Comparison of ENCODE assay signal across 8 mouse cellular contexts in the genomic region with DNA sequence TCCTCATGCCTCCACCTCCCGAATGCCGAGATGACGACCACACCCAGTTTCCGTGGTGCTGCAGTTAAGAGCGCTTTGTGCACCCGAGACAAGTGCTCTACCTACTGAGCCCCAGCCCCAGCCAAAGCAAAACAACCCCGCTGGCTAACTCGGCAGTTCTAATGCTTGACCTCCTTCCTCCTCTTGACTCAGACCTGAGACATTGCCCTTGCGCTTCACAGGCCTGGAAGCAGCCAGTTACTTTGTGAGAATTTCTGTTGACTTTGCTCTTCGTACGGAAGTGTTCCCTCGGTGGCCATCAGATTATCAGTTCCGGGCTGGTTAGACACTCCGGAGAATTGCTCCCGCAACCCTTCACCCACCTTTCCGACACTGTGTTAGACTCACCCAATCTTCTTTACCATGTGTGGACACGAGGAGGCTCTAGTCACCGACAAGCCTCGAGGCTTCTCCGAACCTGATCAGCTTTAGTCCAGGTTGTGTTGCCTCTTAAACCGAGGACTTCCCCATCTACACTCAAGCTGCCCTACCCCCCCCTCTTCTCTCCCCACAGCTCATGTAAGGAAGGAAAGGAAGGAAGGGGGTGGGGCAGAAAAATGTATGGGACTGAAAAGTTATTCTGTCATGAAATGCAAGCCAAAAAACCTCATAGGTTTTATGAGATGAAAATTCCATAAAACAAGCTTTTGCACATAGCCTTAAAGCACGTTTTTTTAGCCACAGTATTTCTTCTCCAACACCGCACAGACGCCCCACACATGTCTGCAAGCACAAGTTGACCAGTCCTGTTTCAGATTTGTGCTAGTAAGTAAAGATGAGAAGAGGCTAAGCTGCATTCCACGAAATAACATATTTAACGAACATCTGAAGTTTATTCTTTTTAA. TPM values are rescaled to one million over a fixed set of nuclear protein-coding genes. Genes with fewer than 3 reads are reported as not detected.
DNase-seq lines count a peak whose midpoint lies in the region; TF ChIP-seq lines count a peak whose summit lies in the region.

No protein-coding gene starts in this region.

- TF ChIP-seq POLR2A in embryonic fibroblast, embryonic 13.5 days (IDR thresholded peaks at IDR 0.05; ENCODE audit: low read depth, low read length) = peak; percentile 32; the same call in 1 of the 2 replicates

- H3K27me3 ChIP-seq in limb, embryonic 10.5 days (ENCODE audit: low read depth, poor library complexity, severe bottlenecking) = no peaks in the 10 kb centered on the region

- H3K36me3 ChIP-seq in limb, embryonic 10.5 days = peaks cover 17% of the 10 kb centered on the region

- H3K9me3 ChIP-seq in limb, embryonic 10.5 days (replicated peaks) = no peaks in the 10 kb centered on the region

- 81% methylated on average over 26 of the region's 26 CpGs for WGBS in limb, embryonic 10.5 days

- DNase-seq in layer of hippocampus, adult 2 months (ENCODE audit: low spot score in 2 of 2) = no peak
- no peak for DNase-seq in layer of hippocampus, adult 11-12 months (ENCODE audit: low spot score)
- no peak for DNase-seq in limb, embryonic 10.5 days (ENCODE audit: low spot score)
- peak; percentile 58 to 63 for DNase-seq in natural killer cell, adult 2 months (ENCODE audit: low spot score in 2 of 2)
- DNase-seq in adrenal gland, postnatal 14 days = no peak
- DNase-seq in ovary, postnatal 10 days (ENCODE audit: low spot score) = no peak
- no peak for DNase-seq in left cerebral cortex, adult 8-10 months (ENCODE audit: low spot score in 2 of 2)

- TF ChIP-seq CTCF in layer of hippocampus, adult 2 months (conservative IDR thresholded peaks at IDR 0.05) = no peak
- TF ChIP-seq CTCF in embryonic fibroblast, embryonic 13.5 days (IDR thresholded peaks at IDR 0.05; ENCODE audit: borderline replicate concordance, insufficient read depth, low read length) = no peak

- H3K27ac ChIP-seq in layer of hippocampus, adult 2 months = peak overlapping the region; percentile 57; the same call in 1 of the 2 replicates
- peak overlapping the region; percentile 72 for H3K27ac ChIP-seq in embryonic fibroblast, embryonic 13.5 days (ENCODE audit: insufficient read depth, low read length)
- H3K27ac ChIP-seq in limb, embryonic 10.5 days = peak overlapping the region; percentile 78

- H3K4me1 ChIP-seq in embryonic fibroblast, embryonic 13.5 days (ENCODE audit: control insufficient read depth, insufficient read depth, low read length) = peaks cover 6% of the 10 kb centered on the region
- H3K4me1 ChIP-seq in limb, embryonic 10.5 days = peaks cover 62% of the 10 kb centered on the region

- H3K4me3 ChIP-seq in layer of hippocampus, adult 2 months = 0 out of 2 replicates have a peak overlapping the region, but pooled peaks have one; percentile 13
- H3K4me3 ChIP-seq in embryonic fibroblast, embryonic 13.5 days (ENCODE audit: insufficient read depth, low read length) = peak overlapping the region; percentile 3; the same call in 1 of the 2 replicates
- peak overlapping the region; percentile 20 for H3K4me3 ChIP-seq in limb, embryonic 10.5 days

RNA-seq across cellular contexts. Expression of a gene that starts 44.1 kb away (rescaled TPM):
- total RNA-seq in layer of hippocampus, adult 2 months (2021) = 1 to 10 TPM; 8.1 to 10.0 TPM
- polyA plus RNA-seq in embryonic fibroblast, embryonic 13.5 days (2011; ENCODE audit: insufficient read length, low read depth, missing spikeins) = 31.9 and 37.6 TPM in 2 replicates
- 13.3 and 14.2 TPM in 2 replicates for polyA plus RNA-seq in limb, embryonic 10.5 days (2016; fragmentation: Nextera tagmentation; extraction: Ambion mirVana)
- 21.6 and 29.3 TPM in 2 replicates for total RNA-seq in adrenal gland, postnatal 14 days (2021)
- 10 to 100 TPM in 2 of 4 experiments, 1 to 10 TPM in 2; 9.3 to 16.6 (median 12.8) TPM for total RNA-seq in left cerebral cortex, adult 8-10 months (2022)

Comparison
In these comparisons a context has a peak if more than half of its experiments do, and no peak if none do; other contexts are left out.
1. DNase-seq: peak in natural killer cell, adult 2 months (2 of 2); none in layer of hippocampus, adult 2 months (0 of 2), layer of hippocampus, adult 11-12 months (single experiment), limb, embryonic 10.5 days (single experiment), adrenal gland, postnatal 14 days (single experiment), ovary, postnatal 10 days (single experiment) and left cerebral cortex, adult 8-10 months (0 of 2).
2. Peak in every context shown above with its lines, with median percentiles within 50 percentile points of each other: H3K27ac ChIP-seq and H3K4me3 ChIP-seq.